Mouse (Mus musculus) liver (tissue): ENCODE results near the gene Tmco4.

Experiments
- DNase-seq: peaks from one replicate; pipeline ENCODE4 v3.0.0-alpha.2; 2020; ENCODE audit warnings: mixed read lengths

The Tmco4 gene

GRCm38 (mm10) chr4:139096201-139096600 lies 123.5 kb downstream of the Tmco4 start:
- no peak for DNase-seq

- DNase-seq: no peak
Observed at GRCm38 (mm10) chr4:139100326-139100725, 127.6 kb downstream of the Tmco4 start.

GRCm38 (mm10) chr4:139101546-139101945 lies 128.9 kb downstream of the Tmco4 start:
- no peak for DNase-seq

GRCm38 (mm10) chr4:139105453-139105852 lies 132.8 kb downstream of the Tmco4 start:
- DNase-seq: no peak
